Mouse (Mus musculus) liver, embryonic 16.5 days (tissue): ENCODE results near the gene Olfr1396. TPM values are rescaled to one million over a fixed set of nuclear protein-coding genes. Genes with fewer than 3 reads are reported as not detected.

Experiments used
- ATAC-seq: fragments of 200-750 bp; cut with Nextera tagmentation; 2 replicates; pipeline ENCODE4 v1.8.0; 2017; ENCODE audit warnings: low read depth, mild to moderate bottlenecking, moderate number of reproducible peaks, moderate library complexity
- H3K27ac ChIP-seq: fragments of 300-500 bp; sonication (generic); 2 replicates; pipeline ENCODE4 v1.5.1; 2014; ENCODE audit warnings: mild to moderate bottlenecking, low read length
- H3K27me3 ChIP-seq: fragments of 300-500 bp; sonication (generic); 2 replicates; pipeline ENCODE4 v1.6.1; 2014; ENCODE audit warnings: low read depth, low read length, mixed read lengths; ENCODE audit not compliant: control insufficient read depth, insufficient read depth
- H3K36me3 ChIP-seq: fragments of 300-500 bp; sonication (generic); 2 replicates; pipeline ENCODE4 v1.6.1; 2014; ENCODE audit warnings: mild to moderate bottlenecking; ENCODE audit not compliant: control insufficient read depth, insufficient read depth
- H3K4me1 ChIP-seq: fragments of 300-500 bp; sonication (generic); 2 replicates; pipeline ENCODE4 v1.6.1; 2014; ENCODE audit warnings: low read depth, low read length, mixed read lengths; ENCODE audit not compliant: control insufficient read depth
- H3K4me2 ChIP-seq: fragments of 300-500 bp; sonication (generic); 2 replicates; pipeline ENCODE4 v1.6.1; 2014; ENCODE audit warnings: low read depth, low read length, mixed read lengths
- H3K4me3 ChIP-seq: fragments of 300-500 bp; sonication (generic); 2 replicates; pipeline ENCODE4 v1.5.1; 2014; ENCODE audit warnings: low read depth, mild to moderate bottlenecking, low read length
- H3K9ac ChIP-seq: fragments of 300-500 bp; sonication (generic); 2 replicates; pipeline ENCODE4 v1.6.1; 2014; ENCODE audit warnings: low read depth, low read length
- H3K9me3 ChIP-seq: fragments of 300-500 bp; sonication (generic); replicated peaks from 2 replicates; pipeline ENCODE4 v1.6.1; 2016; ENCODE audit warnings: low read length; ENCODE audit not compliant: control insufficient read depth
- WGBS: fragments of 180-500 bp; shearing (Covaris S2); extraction: QIAGEN DNeasy Blood & Tissue Kit; methylation state at CpG from one replicate; pipeline ENCODE4 v1.1.7; 2014; ENCODE audit not compliant: insufficient replicate concordance; 5-methylcytosine and 5-hydroxymethylcytosine counted together
- polyA plus RNA-seq: library from polyadenylated mRNA; unstranded; fragments of >200 nt; fragmentation: Nextera tagmentation; extraction: Ambion mirVana; gene quantifications from 2 replicates; pipeline ENCODE4 v1.2.1, GENCODE M21; 2015

The Olfr1396 gene
- polyA plus RNA-seq, 1 experiment from 2014 or later, result not detected

GRCm38 (mm10) chr11:49084875-49085274, 29.8 kb downstream of the Olfr1396 start:
- H3K27ac ChIP-seq, result peak overlapping the region; percentile 81
- peak overlapping the region; percentile 13; the same call in 1 of the 2 replicates for H3K9ac ChIP-seq
- WGBS, result 10% methylated on average over 3 of the region's 3 CpGs
- peaks cover 68% of the 10 kb centered on the region for H3K4me1 ChIP-seq
- no peak for ATAC-seq
- H3K4me2 ChIP-seq, result 0 out of 2 replicates have a peak overlapping the region, but pooled peaks have one; percentile 11
- no peaks in the 10 kb centered on the region for H3K27me3 ChIP-seq
- H3K9me3 ChIP-seq, result no peaks in the 10 kb centered on the region
- no peak overlapping the region for H3K4me3 ChIP-seq
- H3K36me3 ChIP-seq, result no peaks in the 10 kb centered on the region

GRCm38 (mm10) chr11:49084385-49084784, 30.3 kb downstream of the Olfr1396 start:
- Histone ChIP-seq H3K27ac (peak overlapping the region; percentile 81), H3K4me2 (0 out of 2 replicates have a peak overlapping the region, but pooled peaks have one; percentile 11)
- 46% methylated on average over 1 of the region's 1 CpGs for WGBS

GRCm38 (mm10) chr11:49083808-49084207, 30.9 kb downstream of the Olfr1396 start:
- Histone ChIP-seq H3K4me3 (no peak overlapping the region), H3K27me3 (no peaks in the 10 kb centered on the region), H3K36me3 (no peaks in the 10 kb centered on the region), H3K9ac (no peak overlapping the region), H3K4me2 (no peak overlapping the region), H3K9me3 (no peaks in the 10 kb centered on the region), H3K27ac (peak overlapping the region; percentile 81), H3K4me1 (peaks cover 59% of the 10 kb centered on the region)
- peak; percentile 25 for ATAC-seq
- 23% methylated on average over 3 of the region's 3 CpGs for WGBS

More at GRCm38 (mm10) chr11:49084385-49084784, 30.3 kb downstream of the Olfr1396 start:
- Histone ChIP-seq H3K27me3 (no peaks in the 10 kb centered on the region), H3K9ac (peak overlapping the region; percentile 13), H3K36me3 (no peaks in the 10 kb centered on the region), H3K4me3 (no peak overlapping the region), H3K4me1 (peaks cover 64% of the 10 kb centered on the region), H3K9me3 (no peaks in the 10 kb centered on the region)
- no peak for ATAC-seq

GRCm38 (mm10) chr11:49083146-49083545, 31.5 kb downstream of the Olfr1396 start:
- Histone ChIP-seq H3K27me3 (no peaks in the 10 kb centered on the region), H3K4me2 (no peak overlapping the region), H3K36me3 (no peaks in the 10 kb centered on the region), H3K27ac (peak overlapping the region; percentile 81), H3K9ac (no peak overlapping the region), H3K9me3 (no peaks in the 10 kb centered on the region), H3K4me1 (peaks cover 52% of the 10 kb centered on the region), H3K4me3 (no peak overlapping the region)
- no peak for ATAC-seq
- 64% methylated on average over 1 of the region's 1 CpGs for WGBS

GRCm38 (mm10) chr11:49081886-49082285, 32.8 kb downstream of the Olfr1396 start:
- no peak for ATAC-seq
- no peaks in the 10 kb centered on the region for H3K9me3 ChIP-seq
- WGBS, result 49% methylated on average over 3 of the region's 3 CpGs
- H3K27me3 ChIP-seq, result no peaks in the 10 kb centered on the region
- no peak overlapping the region for H3K9ac ChIP-seq
- H3K4me3 ChIP-seq, result no peak overlapping the region
- H3K36me3 ChIP-seq, result no peaks in the 10 kb centered on the region
- no peak overlapping the region for H3K27ac ChIP-seq
- peak overlapping the region; percentile 26; the same call in 1 of the 2 replicates for H3K4me2 ChIP-seq
- H3K4me1 ChIP-seq, result peaks cover 44% of the 10 kb centered on the region

- WGBS, result 43% methylated on average over 4 of the region's 4 CpGs
- Histone ChIP-seq H3K36me3 (no peaks in the 10 kb centered on the region), H3K9me3 (no peaks in the 10 kb centered on the region), H3K4me1 (peaks cover 40% of the 10 kb centered on the region), H3K4me2 (peak overlapping the region; percentile 26; the same call in 1 of the 2 replicates), H3K27me3 (no peaks in the 10 kb centered on the region), H3K27ac (no peak overlapping the region), H3K4me3 (no peak overlapping the region), H3K9ac (no peak overlapping the region)
- ATAC-seq, result no peak
Observed at GRCm38 (mm10) chr11:49081356-49081755, 33.3 kb downstream of the Olfr1396 start.

- Histone ChIP-seq H3K36me3 (no peaks in the 10 kb centered on the region), H3K4me2 (no peak overlapping the region), H3K4me1 (peaks cover 38% of the 10 kb centered on the region), H3K9ac (no peak overlapping the region), H3K27me3 (no peaks in the 10 kb centered on the region), H3K9me3 (no peaks in the 10 kb centered on the region), H3K27ac (no peak overlapping the region), H3K4me3 (no peak overlapping the region)
- WGBS, result 25% methylated on average over 1 of the region's 1 CpGs
- ATAC-seq, result no peak
Observed at GRCm38 (mm10) chr11:49080636-49081035, 34.0 kb downstream of the Olfr1396 start.

- no peak overlapping the region for H3K4me3 ChIP-seq
- no peaks in the 10 kb centered on the region for H3K9me3 ChIP-seq
- 77% methylated on average over 3 of the region's 3 CpGs for WGBS
- peaks cover 21% of the 10 kb centered on the region for H3K4me1 ChIP-seq
- no peak overlapping the region for H3K9ac ChIP-seq
- no peaks in the 10 kb centered on the region for H3K36me3 ChIP-seq
- ATAC-seq, result no peak
- no peak overlapping the region for H3K4me2 ChIP-seq
- H3K27me3 ChIP-seq, result no peaks in the 10 kb centered on the region
- H3K27ac ChIP-seq, result no peak overlapping the region
Observed at GRCm38 (mm10) chr11:49078719-49079118, 36.0 kb downstream of the Olfr1396 start.

GRCm38 (mm10) chr11:49077012-49077411, 37.7 kb downstream of the Olfr1396 start:
- H3K9me3 ChIP-seq, result no peaks in the 10 kb centered on the region
- H3K36me3 ChIP-seq, result no peaks in the 10 kb centered on the region
- H3K4me2 ChIP-seq, result no peak overlapping the region
- H3K27ac ChIP-seq, result peak overlapping the region; percentile 72
- no peak overlapping the region for H3K4me3 ChIP-seq
- no peak for ATAC-seq
- peaks cover 11% of the 10 kb centered on the region for H3K4me1 ChIP-seq
- no peaks in the 10 kb centered on the region for H3K27me3 ChIP-seq
- no peak overlapping the region for H3K9ac ChIP-seq
- WGBS, result 33% methylated on average over 1 of the region's 1 CpGs
